Mouse (Mus musculus) skeletal muscle tissue, postnatal 0 days (tissue): ENCODE measurements around the gene Shroom1. TPM values are rescaled to one million over a fixed set of nuclear protein-coding genes. Genes with fewer than 3 reads are reported as not detected.

ENCODE experiments used
- microRNA-seq, 2 experiments: library from miRNA; unstranded; fragments of <30 nt; microRNA quantifications; one replicate each; pipeline ENCODE4; 2016
- polyA plus RNA-seq: library from polyadenylated mRNA; unstranded; fragments of >200 nt; fragmentation: Nextera tagmentation; extraction: Ambion mirVana; gene quantifications from 2 replicates; pipeline ENCODE4 v1.2.1, GENCODE M21; 2015

Gene Shroom1
- 0.14 and 0.26 TPM in 2 replicates for polyA plus RNA-seq

GRCm38 (mm10) chr11:53456474-53457371 is at the start of gene Shroom1, which contains the start of gene Gm10447:
TSS of gene Shroom1 (plus strand) at chr11:53457205.
TSS of gene Gm10447 (minus strand) at chr11:53457110.

GRCm38 (mm10) chr11:53423036-53423435 is 34.0 kb upstream of the Shroom1 start, which contains the start of gene Leap2:
TSS of gene Leap2 (minus strand) at chr11:53423170.

GRCm38 (mm10) chr11:53430670-53431346 is 26.2 kb upstream of the Shroom1 start, which contains the start of the genes Uqcrq and Gdf9:
TSS of gene Uqcrq (minus strand) at chr11:53430831.
TSS of gene Gdf9 (plus strand) at chr11:53431023.

GRCm38 (mm10) chr11:53469968-53470695 is 13.1 kb downstream of the Shroom1 start, which contains the start of gene Gm9837:
TSS of gene Gm9837 (minus strand) at chr11:53470479.

GRCm38 (mm10) chr11:53479783-53480301 is 22.8 kb downstream of the Shroom1 start, which contains the start of the genes Gm9945 and Sowaha:
TSS of gene Gm9945 (plus strand) at chr11:53480166.
TSS of gene Sowaha (minus strand) at chr11:53480274.

Small RNA genes lying within 50 kb of the gene (microRNA-seq; reads per million reads assigned to microRNA genes)
- 0.41 to 0.42 reads per million in 2 experiments for gene Mir6920

Other genes starting within 250 kb of the Shroom1 start
- gene Hspa4, start 156.7 kb upstream of the Shroom1 start, polyA plus RNA-seq: 79.0 and 83.1 TPM in 2 replicates
- gene Zcchc10, start 132.5 kb upstream of the Shroom1 start, polyA plus RNA-seq: 17.5 and 18.7 TPM in 2 replicates
- 27.6 and 34.9 TPM in 2 replicates for gene Aff4, start 106.4 kb upstream of the Shroom1 start, polyA plus RNA-seq
- gene Leap2, start 34.0 kb upstream of the Shroom1 start, polyA plus RNA-seq: not detected in 2 replicates
- gene Uqcrq, start 26.4 kb upstream of the Shroom1 start, polyA plus RNA-seq: 1,385 and 1,448 TPM in 2 replicates
- gene Gdf9, start 26.2 kb upstream of the Shroom1 start, polyA plus RNA-seq: 1.3 and 1.7 TPM in 2 replicates
- gene Gm10447, start 95 bp upstream of the Shroom1 start, polyA plus RNA-seq: not detected in 2 replicates
- gene Gm9837, start 13.3 kb downstream of the Shroom1 start, polyA plus RNA-seq: not detected in 2 replicates
- gene Gm9945, start 23.0 kb downstream of the Shroom1 start, polyA plus RNA-seq: not detected in 2 replicates
- 0.05 and 0.11 TPM in 2 replicates for gene Sowaha, start 23.1 kb downstream of the Shroom1 start, polyA plus RNA-seq
- gene Sept8, start 62.1 kb downstream of the Shroom1 start, polyA plus RNA-seq: 16.7 and 17.3 TPM in 2 replicates
- gene Kif3a, start 110.2 kb downstream of the Shroom1 start, polyA plus RNA-seq: 21.0 and 24.0 TPM in 2 replicates
- gene Il4, start 161.5 kb downstream of the Shroom1 start, polyA plus RNA-seq: 0.72 and 0.79 TPM in 2 replicates
- gene Il13, start 177.5 kb downstream of the Shroom1 start, polyA plus RNA-seq: not detected in 2 replicates